Comparison of ENCODE assay signal across 11 mouse cellular contexts in genomic region chr11:55958372-55958771, GRCm38 (mm10).
DNase-seq lines count a peak whose midpoint lies in the region.
"Had no signal": no experiment of that assay in that cellular context is flagged by ENCODE, and none has a peak within 500 bp of the region (broad histone marks: within the 10 kb centered on the region; RNA-seq: fewer than 3 reads in every experiment).

No protein-coding gene starts in this region.

- DNase-seq in kidney, postnatal 14 days = peak; percentile 1
- DNase-seq in kidney, adult 18-20 months = no peak
- DNase-seq in right cerebral cortex, postnatal 10 days (ENCODE audit: low spot score in 2 of 2) = peak; percentile 42 to 61
- no peak for DNase-seq in right cerebral cortex, postnatal 14 days
- DNase-seq in layer of hippocampus, adult 8-10 months (ENCODE audit: low spot score in 2 of 2) = peak; percentile 42 to 52
- no peak for DNase-seq in embryo, embryonic 10.5 days (ENCODE audit: low spot score)
- DNase-seq in T-cell, adult 2 months (ENCODE audit: low spot score) = no peak
- DNase-seq: adrenal gland, postnatal 36 days; gastrocnemius, postnatal 25 days; heart, postnatal 4 days; kidney, adult 2 months had no signal

Comparison
In these comparisons a context has a peak if more than half of its experiments do, and no peak if none do; other contexts are left out.
1. DNase-seq: peak in kidney, postnatal 14 days (single experiment), right cerebral cortex, postnatal 10 days (2 of 2) and layer of hippocampus, adult 8-10 months (2 of 2); none in kidney, adult 18-20 months (single experiment), right cerebral cortex, postnatal 14 days (single experiment), embryo, embryonic 10.5 days (single experiment) and T-cell, adult 2 months (single experiment).